Mouse (Mus musculus): ENCODE results near the gene Inka2. TPM values are rescaled to one million over a fixed set of nuclear protein-coding genes. Genes with fewer than 3 reads are reported as not detected.

Gene Inka2
- total RNA-seq, 4 experiments from 2014 or later, result 69.6 to 79.1 (median 72.2) TPM

GRCm38 (mm10) chr3:105721681-105722201 lies 17.3 kb downstream of the Inka2 start:
- no peak for DNase-seq (ENCODE audit: low spot score in 2 of 2)

- no peak for DNase-seq (ENCODE audit: low spot score in 2 of 2)
Observed at GRCm38 (mm10) chr3:105722510-105722909, 18.1 kb downstream of the Inka2 start.

GRCm38 (mm10) chr3:105726037-105726436 lies 21.6 kb downstream of the Inka2 start:
- DNase-seq (ENCODE audit: low spot score in 2 of 2), result peak; percentile 29 to 71

GRCm38 (mm10) chr3:105732360-105732759 lies 28.0 kb downstream of the Inka2 start:
- no peak for DNase-seq (ENCODE audit: low spot score in 2 of 2)

- DNase-seq (ENCODE audit: low spot score in 2 of 2), result no peak
Observed at GRCm38 (mm10) chr3:105733538-105733937, 29.1 kb downstream of the Inka2 start.

- no peak for DNase-seq (ENCODE audit: low spot score in 2 of 2)
Observed at GRCm38 (mm10) chr3:105735285-105735684, 30.9 kb downstream of the Inka2 start.

- DNase-seq (ENCODE audit: low spot score in 2 of 2), result no peak
Observed at GRCm38 (mm10) chr3:105736148-105736547, 31.7 kb downstream of the Inka2 start.

GRCm38 (mm10) chr3:105737070-105737469 lies 32.7 kb downstream of the Inka2 start:
- no peak for DNase-seq (ENCODE audit: low spot score in 2 of 2)

- no peak for DNase-seq (ENCODE audit: low spot score in 2 of 2)
Observed at GRCm38 (mm10) chr3:105737666-105738065, 33.3 kb downstream of the Inka2 start.

- no peak for DNase-seq (ENCODE audit: low spot score in 2 of 2)
Observed at GRCm38 (mm10) chr3:105746542-105746941, 42.1 kb downstream of the Inka2 start.

GRCm38 (mm10) chr3:105750810-105751209 lies 46.4 kb downstream of the Inka2 start:
- no peak for DNase-seq (ENCODE audit: low spot score in 2 of 2)

GRCm38 (mm10) chr3:105754184-105754583 lies 49.8 kb downstream of the Inka2 start:
- DNase-seq (ENCODE audit: low spot score in 2 of 2), result no peak

- DNase-seq (ENCODE audit: low spot score in 2 of 2), result no peak
Observed at GRCm38 (mm10) chr3:105755123-105755522, 50.7 kb downstream of the Inka2 start.

- no peak for DNase-seq (ENCODE audit: low spot score in 2 of 2)
Observed at GRCm38 (mm10) chr3:105756505-105756904, 52.1 kb downstream of the Inka2 start.

- DNase-seq (ENCODE audit: low spot score in 2 of 2), result no peak
Observed at GRCm38 (mm10) chr3:105757323-105758083, 53.1 kb downstream of the Inka2 start.

- no peak for DNase-seq (ENCODE audit: low spot score in 2 of 2)
Observed at GRCm38 (mm10) chr3:105758098-105758497, 53.7 kb downstream of the Inka2 start.

- peak in 1 of 2 experiments; percentile 39 for DNase-seq (ENCODE audit: low spot score in 2 of 2)
Observed at GRCm38 (mm10) chr3:105758658-105759057, 54.3 kb downstream of the Inka2 start.

- DNase-seq (ENCODE audit: low spot score in 2 of 2), result no peak
Observed at GRCm38 (mm10) chr3:105760063-105760462, 55.7 kb downstream of the Inka2 start.

- DNase-seq (ENCODE audit: low spot score in 2 of 2), result no peak
Observed at GRCm38 (mm10) chr3:105763132-105763851, 58.9 kb downstream of the Inka2 start.

- no peak for DNase-seq (ENCODE audit: low spot score in 2 of 2)
Observed at GRCm38 (mm10) chr3:105768529-105768928, 64.1 kb downstream of the Inka2 start.

- no peak for DNase-seq (ENCODE audit: low spot score in 2 of 2)
Observed at GRCm38 (mm10) chr3:105769380-105769779, 65.0 kb downstream of the Inka2 start.
